Comparison of ENCODE assay signal across 8 mouse cellular contexts in the genomic region with DNA sequence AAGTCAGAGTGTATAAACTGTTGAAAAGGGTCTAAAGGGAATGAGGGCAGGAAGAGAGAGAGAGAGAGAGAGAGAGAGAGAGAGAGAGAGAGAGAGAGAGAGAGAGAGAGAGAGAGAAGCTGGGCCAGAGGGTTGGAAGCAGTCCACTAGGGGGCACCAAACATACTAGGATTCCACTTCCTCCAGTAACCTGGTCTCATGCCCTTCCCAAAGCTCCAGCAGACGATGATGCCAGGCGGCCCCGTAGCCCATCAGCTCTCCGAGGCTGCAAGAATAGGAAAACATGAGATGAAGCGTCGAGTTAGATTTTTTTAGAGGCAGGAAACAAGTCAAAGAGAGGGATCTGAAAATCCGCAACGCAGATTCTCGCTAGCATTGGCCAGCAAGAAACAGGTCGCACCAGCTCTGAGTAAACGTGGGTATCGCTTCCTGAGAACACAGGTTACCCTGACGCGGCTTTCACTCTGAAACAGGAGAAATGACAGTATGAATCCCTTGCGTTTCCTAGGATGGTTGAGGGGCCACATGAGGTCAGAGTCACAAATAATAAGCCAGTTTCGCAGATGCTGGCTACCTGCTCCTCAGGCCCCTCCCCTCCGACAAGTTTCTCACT. TPM values are rescaled to one million over a fixed set of nuclear protein-coding genes. Genes with fewer than 3 reads are reported as not detected.
DNase-seq lines count a peak whose midpoint lies in the region; ATAC-seq and TF ChIP-seq lines count a peak whose summit lies in the region.

No protein-coding gene starts in this region.

- H3K9ac ChIP-seq in hindbrain, embryonic 11.5 days (ENCODE audit: low read depth, low read length), result no peak overlapping the region
- peak overlapping the region; percentile 33 for H3K9ac ChIP-seq in lung, embryonic 14.5 days

- H3K27ac ChIP-seq in hindbrain, embryonic 11.5 days (ENCODE audit: low read depth, low read length), result no peak overlapping the region
- H3K27ac ChIP-seq in lung, embryonic 14.5 days (ENCODE audit: low read depth), result no peak overlapping the region

- H3K4me1 ChIP-seq in hindbrain, embryonic 11.5 days (replicated peaks; ENCODE audit: control insufficient read depth, insufficient read depth, low read length), result no peaks in the 10 kb centered on the region
- peaks cover 5% of the 10 kb centered on the region for H3K4me1 ChIP-seq in lung, embryonic 14.5 days (ENCODE audit: insufficient read depth)

- POLR2A ChIA-PET in Patski (lab: Charles Lee), result no interaction called here

- CTCF ChIA-PET in Patski (lab: Charles Lee), result interaction anchor here (0.7 to 1.6 kb wide), 3 partner anchors 35 to 242 kb away, joined by 3 to 5 read pairs (median 3); no protein-coding TSS in a partner anchor

- H3K27me3 ChIP-seq in Patski, result peaks cover 23% of the 10 kb centered on the region
- H3K27me3 ChIP-seq in hindbrain, embryonic 11.5 days (ENCODE audit: control insufficient read depth, insufficient read depth, low read length), result no peaks in the 10 kb centered on the region
- no peaks in the 10 kb centered on the region for H3K27me3 ChIP-seq in lung, embryonic 14.5 days (ENCODE audit: insufficient read depth, low read length)

- H3K4me3 ChIP-seq in hindbrain, embryonic 11.5 days (ENCODE audit: low read depth, low read length), result peak overlapping the region; percentile 6; the same call in 1 of the 2 replicates
- peak overlapping the region; percentile 28 for H3K4me3 ChIP-seq in lung, embryonic 14.5 days (ENCODE audit: low read depth, low read length)

- in situ Hi-C loops in Patski (cut with MboI; ENCODE audit: low pct_unique_long_range_greater_than_20kb), result no loop called here

- peak overlapping the region; percentile 50 for H3K4me2 ChIP-seq in hindbrain, embryonic 11.5 days (replicated peaks; ENCODE audit: low read depth, low read length)
- peak overlapping the region; percentile 64 for H3K4me2 ChIP-seq in lung, embryonic 14.5 days

- WGBS in hindbrain, embryonic 11.5 days, result 22% methylated on average over 17 of the region's 17 CpGs
- WGBS in lung, embryonic 14.5 days, result 18% methylated on average over 17 of the region's 17 CpGs

- H3K9me3 ChIP-seq in hindbrain, embryonic 11.5 days (ENCODE audit: control insufficient read depth, low read length), result no peaks in the 10 kb centered on the region
- H3K9me3 ChIP-seq in lung, embryonic 14.5 days (ENCODE audit: low read depth, low read length), result no peaks in the 10 kb centered on the region

- TF ChIP-seq CTCF in Patski (IDR thresholded peaks at IDR 0.05), result peak; percentile 75
- peak; percentile 85 for TF ChIP-seq CTCF in lung, embryonic 14.5 days (IDR thresholded peaks at IDR 0.05; ENCODE audit: low read depth)

- H3K36me3 ChIP-seq in hindbrain, embryonic 11.5 days (ENCODE audit: control insufficient read depth, insufficient read depth, low read length), result no peaks in the 10 kb centered on the region
- no peaks in the 10 kb centered on the region for H3K36me3 ChIP-seq in lung, embryonic 14.5 days (ENCODE audit: insufficient read depth)

- no peak for ATAC-seq in Patski
- ATAC-seq in hindbrain, embryonic 11.5 days (ENCODE audit: low FRiP score), result no peak
- ATAC-seq in lung, embryonic 14.5 days (ENCODE audit: insufficient read depth), result peak; percentile 70

- no peak for DNase-seq in Patski (ENCODE audit: low read depth, low spot score)
- peak; percentile 92 for DNase-seq in cerebellum, adult 9-10 months
- DNase-seq in frontal cortex, adult 2 months (ENCODE audit: extremely low spot score in 1 of 2, low spot score in 1 of 2), result peak; percentile 70 to 95
- DNase-seq in hindbrain, embryonic 11.5 days (ENCODE audit: low spot score), result peak; percentile 91
- peak; percentile 81 for DNase-seq in layer of hippocampus, adult 9-11 months
- peak; percentile 94 for DNase-seq in lung, embryonic 14.5 days
- peak; percentile 65 for DNase-seq in ovary, postnatal 14 days (ENCODE audit: low spot score)
- DNase-seq in urinary bladder, adult 2 months (ENCODE audit: low spot score), result peak; percentile 38

RNA-seq across cellular contexts. Expression of a gene that starts 10.6 kb away (rescaled TPM):
- 0.08 TPM for polyA plus RNA-seq in Patski (2021)
- 0.08 TPM in 1 of 2 replicates, not detected in the other for polyA plus RNA-seq in frontal cortex, adult 2 months (2012; rRNA removed)
- 0.10 TPM in 1 of 2 replicates, not detected in the other for polyA plus RNA-seq in hindbrain, embryonic 11.5 days (2014; fragmentation: Nextera tagmentation; extraction: Ambion mirVana)
- 1.5 TPM in 2 replicates for polyA plus RNA-seq in lung, embryonic 14.5 days (2014; fragmentation: Nextera tagmentation; extraction: Ambion mirVana)
- 1.0 and 1.6 TPM in 2 replicates for polyA plus RNA-seq in urinary bladder, adult 2 months (2012; rRNA removed)

RNA-seq across cellular contexts. Expression of a gene that starts 20.3 kb away (rescaled TPM):
- polyA plus RNA-seq in Patski (2021), result not detected
- polyA plus RNA-seq in frontal cortex, adult 2 months (2012; rRNA removed), result 0.95 and 0.98 TPM in 2 replicates
- polyA plus RNA-seq in hindbrain, embryonic 11.5 days (2014; fragmentation: Nextera tagmentation; extraction: Ambion mirVana), result 1.4 and 1.6 TPM in 2 replicates
- polyA plus RNA-seq in lung, embryonic 14.5 days (2014; fragmentation: Nextera tagmentation; extraction: Ambion mirVana), result 0.70 and 1.2 TPM in 2 replicates
- polyA plus RNA-seq in urinary bladder, adult 2 months (2012; rRNA removed), result 0.16 and 0.22 TPM in 2 replicates
